Mouse (Mus musculus) urinary bladder, postnatal 14 days (tissue): ENCODE measurements around the gene Cyp27a1.

Source experiments
- DNase-seq: peaks from one replicate; pipeline ENCODE4 v3.0.0; 2021; ENCODE audit warnings: low spot score

Gene Cyp27a1

GRCm38 (mm10) chr1:74713099-74713858 lies at the start of gene Cyp27a1:
Cyp27a1 (plus strand) TSS chr1:74713574.
- DNase-seq = peak; percentile 72

DNA sequence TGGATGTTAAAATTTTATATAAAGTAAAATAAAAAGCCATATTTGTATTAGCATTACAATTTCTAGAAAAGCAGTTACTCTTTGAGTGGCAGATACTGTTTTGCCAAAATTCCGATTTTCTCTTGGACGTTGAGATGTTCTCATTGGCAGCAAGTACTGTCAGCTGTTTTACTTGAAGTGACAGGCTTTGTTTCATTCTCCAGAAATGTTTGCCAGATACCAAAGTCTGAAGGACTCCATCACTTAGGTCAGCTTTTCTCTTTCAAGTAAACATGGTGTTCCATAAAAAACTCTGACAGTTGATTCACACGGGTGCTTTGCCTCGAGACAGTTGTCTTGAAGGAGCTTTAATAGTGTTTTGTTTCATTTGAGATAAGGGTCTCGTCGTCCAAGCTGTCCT lies 48.2 kb upstream of the Cyp27a1 start:
- no peak for DNase-seq

- DNase-seq = no peak
These were observed 45.0 kb upstream of the Cyp27a1 start for GRCm38 (mm10) chr1:74668371-74668770.

GRCm38 (mm10) chr1:74672731-74673130 lies 40.6 kb upstream of the Cyp27a1 start:
- DNase-seq = no peak

GRCm38 (mm10) chr1:74676863-74677262 lies 36.5 kb upstream of the Cyp27a1 start:
- no peak for DNase-seq

- DNase-seq = no peak
These were observed 35.5 kb upstream of the Cyp27a1 start for GRCm38 (mm10) chr1:74677843-74678242.

DNA sequence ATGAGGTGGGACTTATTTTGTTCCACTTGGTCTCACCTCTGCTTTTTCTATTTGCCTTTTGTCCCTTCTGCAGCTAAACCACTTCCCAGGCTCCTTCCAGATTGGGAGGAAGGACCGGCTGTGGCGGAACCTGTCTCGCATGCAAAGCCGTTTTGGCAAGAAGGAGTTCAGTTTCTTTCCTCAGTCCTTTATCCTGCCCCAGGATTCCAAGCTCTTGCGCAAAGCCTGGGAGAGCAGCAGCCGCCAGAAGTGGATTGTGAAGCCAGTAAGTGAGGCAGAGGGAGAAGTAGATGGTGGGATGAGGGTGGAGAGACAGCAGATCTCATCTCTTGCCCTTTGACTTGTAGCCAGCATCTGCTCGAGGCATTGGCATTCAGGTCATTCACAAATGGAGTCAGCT lies 26.2 kb upstream of the Cyp27a1 start:
- no peak for DNase-seq

DNA sequence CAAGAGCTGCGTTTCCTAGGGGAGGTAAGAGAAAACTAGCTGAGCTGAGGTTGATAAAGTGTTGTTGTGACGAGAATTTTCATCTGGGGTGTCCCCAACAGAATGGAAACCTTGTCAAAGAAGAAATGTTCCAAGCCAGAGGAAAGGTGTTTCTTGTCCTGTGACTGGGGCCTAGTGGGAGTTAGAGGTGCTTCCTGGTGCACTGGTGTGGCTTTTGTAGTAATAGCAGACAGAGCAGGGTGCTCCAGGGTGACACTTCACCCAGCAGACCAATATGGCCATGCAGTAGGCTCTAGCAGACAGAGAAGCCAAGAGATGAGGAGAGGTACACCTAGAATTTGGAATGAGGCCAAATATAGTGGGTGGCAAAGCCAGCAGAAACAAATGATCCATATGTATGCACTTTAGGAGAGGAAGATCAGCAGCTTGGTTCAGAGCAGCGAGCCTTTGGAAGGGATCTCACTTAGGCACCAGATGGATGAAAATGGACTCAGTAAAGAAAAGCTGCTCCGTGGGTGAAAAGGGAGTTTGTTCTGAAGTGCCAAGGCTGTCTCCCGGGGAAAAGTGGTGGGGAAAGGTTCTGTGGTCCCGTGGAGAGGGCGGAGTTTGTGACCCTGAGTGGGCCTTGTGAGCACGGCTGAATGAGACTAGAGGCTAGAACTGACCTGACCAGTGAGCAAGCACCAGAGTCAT lies 19.3 kb upstream of the Cyp27a1 start:
- DNase-seq = no peak

- DNase-seq = no peak
These were observed 17.5 kb upstream of the Cyp27a1 start for GRCm38 (mm10) chr1:74695836-74696235.

DNA sequence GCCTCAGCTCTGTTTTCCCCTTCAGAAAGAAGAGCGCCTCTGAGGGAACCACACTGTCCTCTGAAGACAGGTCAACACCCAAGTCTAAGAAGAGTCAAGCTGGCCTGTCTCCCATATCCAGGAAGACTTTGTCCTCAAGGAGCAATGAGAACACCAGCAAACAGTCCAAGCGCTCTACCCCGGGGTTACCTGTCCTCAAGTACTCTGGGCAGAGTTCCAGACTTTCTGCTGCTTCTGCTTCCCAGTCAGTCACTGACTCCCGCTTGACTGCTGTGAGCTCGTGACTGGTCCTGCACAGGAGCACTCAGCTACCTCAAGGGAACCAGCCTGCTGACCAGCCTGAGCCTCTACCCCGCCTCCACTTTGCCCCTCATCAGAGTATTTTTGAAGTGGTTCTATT lies 16.0 kb upstream of the Cyp27a1 start:
- no peak for DNase-seq

DNA sequence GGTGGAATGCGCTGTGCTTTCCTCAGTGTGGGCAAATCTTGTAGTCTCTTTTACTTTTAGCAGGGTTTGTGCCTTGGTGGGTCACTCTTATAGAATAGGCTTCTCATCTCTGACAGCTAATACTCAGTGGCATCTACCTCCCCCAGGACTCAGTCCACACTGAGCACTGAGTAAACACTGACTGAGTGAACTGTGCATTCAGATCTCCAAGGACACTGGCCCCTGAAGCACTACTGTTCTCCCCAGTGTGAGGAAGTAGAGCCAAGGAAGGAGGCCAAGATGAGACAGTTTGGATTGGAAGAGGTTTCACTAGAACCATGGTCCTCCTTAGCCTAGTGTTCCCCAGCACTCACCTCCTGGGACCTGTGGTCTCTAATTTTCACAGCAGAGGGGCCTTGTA lies 15.0 kb upstream of the Cyp27a1 start:
- no peak for DNase-seq

DNA sequence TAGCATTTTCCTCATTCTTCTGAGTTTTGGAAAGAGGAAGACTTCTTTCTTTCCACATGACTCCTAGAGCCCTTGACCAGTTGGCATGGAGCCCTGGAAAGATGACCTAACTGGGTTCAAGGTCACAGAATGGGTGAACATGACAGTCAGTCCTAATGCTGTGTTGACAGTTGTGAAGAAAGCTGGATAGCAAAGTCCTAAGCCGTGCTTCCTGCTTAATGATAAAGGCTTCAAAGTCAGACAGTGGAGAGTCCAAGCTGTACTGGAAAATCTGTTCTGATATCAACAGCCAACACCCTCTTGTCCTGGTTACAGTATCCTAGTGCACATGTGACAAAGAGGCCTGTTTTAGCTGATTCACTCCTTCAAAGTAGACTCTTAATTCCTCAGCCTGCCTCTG lies 14.6 kb upstream of the Cyp27a1 start:
- DNase-seq = no peak

DNA sequence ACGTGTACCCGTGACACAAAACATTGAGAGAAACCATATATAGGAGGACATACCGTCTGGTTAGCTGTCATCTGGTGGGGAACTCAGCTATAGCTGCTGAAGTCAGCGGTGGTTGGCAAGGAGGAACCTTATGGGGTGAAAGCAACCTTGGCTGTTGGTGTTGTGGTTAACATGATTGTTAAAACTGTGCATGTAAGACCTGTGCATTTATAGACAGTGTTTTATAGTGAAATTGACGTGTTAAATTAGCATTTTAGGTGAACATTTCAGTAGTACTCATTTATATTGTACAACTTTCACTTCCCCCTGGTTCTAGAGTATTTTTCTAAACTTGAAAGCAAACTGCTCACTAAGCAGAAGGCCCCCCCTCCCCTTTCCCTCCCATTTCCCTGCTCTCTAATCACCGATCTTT lies 11.2 kb upstream of the Cyp27a1 start:
- no peak for DNase-seq

- DNase-seq = no peak
These were observed 9.2 kb upstream of the Cyp27a1 start for GRCm38 (mm10) chr1:74704156-74704555.

DNA sequence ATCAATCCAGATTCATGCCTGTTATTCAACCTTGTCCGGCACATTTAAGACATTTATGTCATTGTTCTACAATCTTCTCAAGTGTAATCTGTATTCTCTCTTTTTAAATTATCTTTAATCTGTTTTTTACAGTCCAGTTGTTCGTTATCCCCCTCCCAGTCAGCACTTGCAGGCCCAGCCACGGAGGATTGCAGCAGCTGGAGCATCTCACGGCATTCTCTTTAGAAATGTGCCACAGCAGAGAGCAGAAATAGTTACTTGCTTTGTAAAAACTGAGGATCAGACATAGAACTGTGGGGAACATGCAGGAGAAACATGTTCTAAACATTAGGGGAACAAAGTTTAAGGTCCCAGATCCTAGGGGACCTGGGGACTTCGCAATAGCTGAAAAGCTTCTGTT lies 8.4 kb upstream of the Cyp27a1 start:
- DNase-seq = peak; percentile 14

GRCm38 (mm10) chr1:74709566-74709965 lies 3.8 kb upstream of the Cyp27a1 start:
- DNase-seq = no peak

GRCm38 (mm10) chr1:74712046-74712445 lies 1.3 kb upstream of the Cyp27a1 start:
- no peak for DNase-seq

GRCm38 (mm10) chr1:74712461-74713098 lies 794 bp upstream of the Cyp27a1 start:
- DNase-seq = no peak

DNA sequence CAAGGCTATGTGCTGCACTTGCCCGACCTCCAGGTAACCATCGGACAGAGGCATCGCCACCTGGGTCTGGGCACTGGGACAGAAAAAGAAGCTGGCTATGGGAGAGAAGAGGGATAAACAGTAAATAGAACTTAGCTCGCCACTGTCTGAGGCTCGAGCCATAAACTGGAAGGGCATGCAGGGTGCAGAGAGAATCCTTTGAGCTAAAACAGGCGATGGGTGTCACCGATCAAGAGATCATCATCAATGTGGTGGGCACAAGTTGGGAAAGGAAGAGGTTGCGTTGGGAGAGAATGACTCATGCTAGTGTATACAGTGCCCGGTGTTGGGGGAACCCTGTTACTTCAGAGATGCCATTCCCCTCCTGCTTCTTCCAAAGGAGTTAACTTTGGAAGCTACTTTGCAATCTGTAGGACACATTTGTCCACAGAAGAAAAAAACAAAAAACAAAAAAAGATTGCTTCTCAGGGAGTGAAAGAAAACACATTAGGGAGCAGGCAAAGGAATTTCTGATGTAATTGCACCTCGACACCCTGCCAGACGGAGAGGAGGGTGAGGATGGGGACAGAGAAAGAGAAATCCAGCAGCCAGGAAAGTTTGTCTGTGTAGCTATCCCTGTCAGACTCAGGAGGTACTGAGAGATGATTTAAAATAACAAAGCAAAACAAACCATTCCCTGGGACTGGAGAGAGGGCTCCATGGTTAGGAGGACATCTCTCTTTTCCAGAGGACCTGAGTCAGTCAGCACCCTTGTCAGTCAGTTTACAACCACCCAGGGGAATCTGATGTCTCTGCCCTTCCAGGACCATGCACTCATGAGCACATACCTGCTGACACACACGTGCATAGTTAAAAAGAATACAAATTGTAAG lies 721 bp downstream of the Cyp27a1 start:
- no peak for DNase-seq

- no peak for DNase-seq
These were observed 1.6 kb downstream of the Cyp27a1 start for GRCm38 (mm10) chr1:74714967-74715366.

DNA sequence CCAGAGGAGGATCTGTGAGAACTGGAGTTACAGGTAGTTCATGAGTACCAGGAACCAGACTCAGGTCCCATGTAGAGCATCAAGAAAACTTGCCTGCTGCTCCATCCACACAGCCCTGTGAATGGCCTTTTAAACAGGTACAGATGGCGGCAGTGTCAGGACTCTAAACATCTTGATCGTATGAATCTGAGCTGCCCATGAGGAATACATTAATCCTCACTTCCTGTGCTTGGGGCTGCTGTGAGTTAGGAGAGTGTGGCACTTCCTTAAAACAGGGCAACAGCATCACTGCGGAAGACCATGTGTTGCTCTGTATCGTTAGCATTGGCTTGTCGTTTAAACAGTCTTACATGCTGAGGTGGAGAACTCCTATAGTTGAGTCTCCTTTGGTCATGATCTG lies 2.1 kb downstream of the Cyp27a1 start:
- no peak for DNase-seq

DNA sequence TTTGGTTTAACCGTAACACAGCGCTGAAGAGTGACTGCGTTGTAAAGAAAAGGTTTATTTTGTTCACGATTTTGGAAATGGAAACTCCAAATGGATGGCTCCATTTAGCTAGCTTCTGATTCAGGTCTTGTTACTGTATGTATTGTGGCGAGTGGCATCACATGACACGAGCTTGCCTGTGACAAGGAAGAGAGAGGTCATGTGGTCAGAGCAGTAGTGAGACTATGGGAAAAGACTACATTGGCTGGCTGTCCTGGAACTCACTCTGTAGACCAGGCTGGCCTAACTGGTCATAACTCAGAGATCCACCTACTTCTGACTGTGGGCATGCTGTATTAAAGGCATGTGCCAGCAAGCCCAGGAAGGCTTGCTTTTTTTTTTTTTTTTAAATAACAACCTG lies 2.5 kb downstream of the Cyp27a1 start:
- DNase-seq = no peak
